Mouse (Mus musculus) CH12.LX (cell line): ENCODE results near the gene Bcor. TPM values are rescaled to one million over a fixed set of nuclear protein-coding genes. Genes with fewer than 3 reads are reported as not detected.

Source experiments
- DNase-seq: peaks from one replicate; pipeline ENCODE4 v3.0.0-alpha.2; 2013; ENCODE audit errors: extremely low read depth
- H3K27ac ChIP-seq: 2 replicates; pipeline ENCODE4 v1.5.1; 2012; ENCODE audit warnings: low read depth, mild to moderate bottlenecking, control low read depth, moderate library complexity; ENCODE audit not compliant: insufficient read depth
- H3K27me3 ChIP-seq: replicated peaks from 2 replicates; pipeline ENCODE3; 2012; ENCODE audit warnings: inconsistent platforms
- H3K36me3 ChIP-seq, 2 experiments: replicated peaks in 1 of 2; 2 replicates each; pipeline versions ENCODE3 to v1.6.1; 2012; ENCODE audit warnings: inconsistent platforms in 1 of 2, low read length in 1 of 2, mild to moderate bottlenecking in 1 of 2, mixed read lengths in 1 of 2, moderate library complexity in 1 of 2; ENCODE audit not compliant: control insufficient read depth in 1 of 2, insufficient read depth in 1 of 2
- H3K4me1 ChIP-seq, 2 experiments: 2 replicates each; pipeline ENCODE4 v1.6.1; 2012; ENCODE audit warnings: inconsistent platforms in 1 of 2, moderate library complexity in 1 of 2; ENCODE audit not compliant: insufficient read depth in 2 of 2, control insufficient read depth in 1 of 2
- H3K4me2 ChIP-seq: 2 replicates; pipeline ENCODE4 v1.6.1; 2012; ENCODE audit warnings: low read depth, mild to moderate bottlenecking, control low read depth; ENCODE audit not compliant: poor library complexity, insufficient read depth, severe bottlenecking
- H3K4me3 ChIP-seq, 3 experiments: fragments of 150-350 bp in 1 of 3; sonication (generic) in 1 of 3; replicated peaks in 1 of 3; 2 replicates each; pipeline versions ENCODE3 to v1.5.1; 2011 to 2012; ENCODE audit warnings: low read depth in 2 of 3, low read length in 2 of 3, mild to moderate bottlenecking in 2 of 3, moderate library complexity in 2 of 3, control low read depth in 1 of 3, improper control_type of control experiment in 1 of 3, inconsistent platforms in 1 of 3, mixed read lengths in 1 of 3; ENCODE audit not compliant: poor library complexity in 1 of 3
- H3K79me2 ChIP-seq: replicated peaks from 2 replicates; pipeline ENCODE4 v1.6.1; 2012; ENCODE audit warnings: mild to moderate bottlenecking, moderate library complexity; ENCODE audit not compliant: control insufficient read depth, poor library complexity, insufficient read depth, severe bottlenecking; ENCODE audit errors: extremely low read depth
- H3K9ac ChIP-seq: 2 replicates; pipeline ENCODE4 v1.6.1; 2012; ENCODE audit warnings: low read depth, mild to moderate bottlenecking, control low read depth, moderate library complexity; ENCODE audit not compliant: insufficient read depth
- H3K9me3 ChIP-seq: replicated peaks from 2 replicates; pipeline ENCODE3; 2012; ENCODE audit warnings: low read length, inconsistent platforms, mixed read lengths
- BHLHE40 ChIP-seq: IDR thresholded peaks from 2 replicates; pipeline ENCODE4 v1.6.1; 2011; ENCODE audit warnings: mild to moderate bottlenecking, low read depth, low read length, improper control_type of control experiment
- CHD1 ChIP-seq: IDR thresholded peaks from 2 replicates; pipeline ENCODE4 v1.6.1; 2012; ENCODE audit warnings: low read depth, low read length, improper control_type of control experiment, inconsistent platforms
- CHD2 ChIP-seq: IDR thresholded peaks from 2 replicates; pipeline ENCODE4 v1.6.1; 2011; ENCODE audit warnings: low read length, improper control_type of control experiment
- ELF1 ChIP-seq: IDR thresholded peaks from 2 replicates; pipeline ENCODE4 v1.6.1; 2014; ENCODE audit warnings: low read depth, mild to moderate bottlenecking, inconsistent platforms, low read length, improper control_type of control experiment
- ETS1 ChIP-seq: conservative IDR thresholded peaks from 2 replicates; pipeline ENCODE4 v1.6.1; 2012; ENCODE audit warnings: low read depth, mild to moderate bottlenecking, inconsistent platforms, low read length, improper control_type of control experiment, moderate library complexity
- MEF2A ChIP-seq: IDR thresholded peaks from 2 replicates; pipeline ENCODE4 v1.6.1; 2014; ENCODE audit warnings: low read depth, mild to moderate bottlenecking, inconsistent platforms, low read length, improper control_type of control experiment, borderline replicate concordance
- MXI1 ChIP-seq: IDR thresholded peaks from 2 replicates; pipeline ENCODE4 v1.6.1; 2011; ENCODE audit warnings: mild to moderate bottlenecking, low read depth, low read length, improper control_type of control experiment
- MYC ChIP-seq: IDR thresholded peaks from 2 replicates; pipeline ENCODE4 v1.6.1; 2011; ENCODE audit warnings: low read depth, mild to moderate bottlenecking, improper control_type of control experiment, low read length
- NRF1 ChIP-seq: IDR thresholded peaks from 2 replicates; pipeline ENCODE4 v1.6.1; 2014; ENCODE audit warnings: low read depth, mild to moderate bottlenecking, inconsistent platforms, low read length, improper control_type of control experiment, moderate library complexity
- POLR2A ChIP-seq: IDR thresholded peaks from 2 replicates; pipeline ENCODE4 v1.6.1; 2011; ENCODE audit warnings: low read depth, mild to moderate bottlenecking, improper control_type of control experiment, low read length
- RAD21 ChIP-seq: IDR thresholded peaks from 2 replicates; pipeline ENCODE4 v1.6.1; 2011; ENCODE audit warnings: low read depth, mild to moderate bottlenecking, low read length, improper control_type of control experiment, moderate library complexity
- RCOR1 ChIP-seq: conservative IDR thresholded peaks from 2 replicates; pipeline ENCODE4 v1.6.1; 2012; ENCODE audit warnings: low read depth, mild to moderate bottlenecking, inconsistent platforms, low read length, improper control_type of control experiment
- SIN3A ChIP-seq: IDR thresholded peaks from 2 replicates; pipeline ENCODE4 v1.6.1; 2012; ENCODE audit warnings: low read length, improper control_type of control experiment, inconsistent platforms
- SMC3 ChIP-seq: IDR thresholded peaks from 2 replicates; pipeline ENCODE4 v1.6.1; 2011; ENCODE audit warnings: low read depth, low read length, improper control_type of control experiment
- TBP ChIP-seq: conservative IDR thresholded peaks from 2 replicates; pipeline ENCODE4 v1.6.1; 2011; ENCODE audit warnings: low read depth, low read length, improper control_type of control experiment
- USF2 ChIP-seq: conservative IDR thresholded peaks from 2 replicates; pipeline ENCODE4 v1.6.1; 2011; ENCODE audit warnings: low read depth, low read length, improper control_type of control experiment
- ZC3H11A ChIP-seq: IDR thresholded peaks from 2 replicates; pipeline ENCODE4 v1.6.1; 2012; ENCODE audit warnings: low read depth, mild to moderate bottlenecking, inconsistent platforms, low read length, improper control_type of control experiment
- ZKSCAN1 ChIP-seq: IDR thresholded peaks from 2 replicates; pipeline ENCODE4 v1.6.1; 2012; ENCODE audit warnings: low read depth, inconsistent platforms, low read length, improper control_type of control experiment, borderline replicate concordance
- ZNF384 ChIP-seq: IDR thresholded peaks from 2 replicates; pipeline ENCODE4 v1.6.1; 2012; ENCODE audit warnings: low read depth, low read length, improper control_type of control experiment, inconsistent platforms
- dilution Hi-C: fragments of 300-500 bp; cut with MboI; formaldehyde crosslinking; loops from 2 replicates; pipeline ENCODE4 v1.14.3; 2020; ENCODE audit warnings: low sequenced_read_pairs; ENCODE audit not compliant: extremely low pct_unique_long_range_greater_than_20kb, extremely low pct_ligation_motif_present
- in situ Hi-C: fragments of 300-500 bp; cut with MboI; formaldehyde crosslinking; loops from 3 replicates; pipeline ENCODE4 v1.14.3; 2019; ENCODE audit warnings: low sequenced_read_pairs, low pct_ligation_motif_present, low pct_unique_long_range_greater_than_20kb, mixed read lengths
- polyA plus RNA-seq: library from polyadenylated mRNA; unstranded; fragments of >175 nt; gene quantifications from 2 replicates; pipeline ENCODE4 v1.2.1, GENCODE M21; 2012; ENCODE audit warnings: low read depth; ENCODE audit not compliant: insufficient read length
- total RNA-seq, 2 experiments: library from RNA; depleted of rRNA; stranded (reverse); fragments of 300-350 nt in 1 of 2; fragments of >200 nt in 1 of 2; gene quantifications; 2 replicates each; pipeline ENCODE4 v1.2.3; 2012 to 2014

Bcor gene
- total and polyA plus RNA-seq, 3 experiments: 14.3 to 41.1 (median 33.8) TPM

- no peak overlapping the region for H3K4me3 ChIP-seq
- dilution Hi-C loops: no loop called here
- no peak overlapping the region for H3K9ac ChIP-seq
- H3K79me2 ChIP-seq: no peaks in the 10 kb centered on the region
- H3K4me2 ChIP-seq: no peak overlapping the region
- no peak for TF ChIP-seq USF2
- 0 out of 2 replicates have a peak, but pooled peaks have one; percentile 36 for TF ChIP-seq CHD2
- no peak for TF ChIP-seq ZNF384
- no peak for TF ChIP-seq TBP
- TF ChIP-seq ZKSCAN1: no peak
- H3K4me1 ChIP-seq: peaks cover 22 to 28% of the 10 kb centered on the region in 2 experiments
- H3K36me3 ChIP-seq: no peaks in the 10 kb centered on the region
- H3K9me3 ChIP-seq: no peaks in the 10 kb centered on the region
- H3K27me3 ChIP-seq: no peaks in the 10 kb centered on the region
- DNase-seq: no peak
- in situ Hi-C loops: loop anchor here (10.0 to 25.0 kb wide), 3 partner anchors 117 to 365 kb away; no protein-coding TSS in a partner anchor
- no peak overlapping the region for H3K27ac ChIP-seq
Observed at GRCm38 (mm10) chrX:12001969-12002368, 158.2 kb downstream of the Bcor start.

GRCm38 (mm10) chrX:12001336-12001735 is 158.8 kb downstream of the Bcor start:
- no peak for TF ChIP-seq NRF1
- no peak for TF ChIP-seq POLR2A
- TF ChIP-seq MXI1: no peak
- TF ChIP-seq ELF1: no peak
- no peak for TF ChIP-seq SIN3A
- no peak for TF ChIP-seq RAD21
- TF ChIP-seq TBP: no peak
- TF ChIP-seq USF2: no peak
- TF ChIP-seq SMC3: no peak
- TF ChIP-seq CHD2: no peak
- TF ChIP-seq BHLHE40: no peak
- no peak for TF ChIP-seq MYC
- no peak for TF ChIP-seq CHD1
- TF ChIP-seq MEF2A: no peak
- TF ChIP-seq ZKSCAN1: no peak
- no peak for TF ChIP-seq ETS1
- TF ChIP-seq RCOR1: no peak
- TF ChIP-seq ZC3H11A: no peak
- dilution Hi-C loops (no loop called here), in situ Hi-C loops (loop anchor here (10.0 to 25.0 kb wide), 3 partner anchors 117 to 364 kb away; no protein-coding TSS in a partner anchor)
- H3K4me2 ChIP-seq: no peak overlapping the region
- no peak overlapping the region for H3K27ac ChIP-seq
- no peaks in the 10 kb centered on the region for H3K79me2 ChIP-seq
- H3K4me1 ChIP-seq: peaks cover 22 to 28% of the 10 kb centered on the region in 2 experiments
- no peaks in the 10 kb centered on the region for H3K9me3 ChIP-seq
- H3K36me3 ChIP-seq: no peaks in the 10 kb centered on the region
- H3K4me3 ChIP-seq: no peak overlapping the region
- DNase-seq: no peak
- H3K9ac ChIP-seq: no peak overlapping the region
- no peaks in the 10 kb centered on the region for H3K27me3 ChIP-seq
